Mouse (Mus musculus) adrenal gland (tissue): ENCODE measurements around the gene Myof.

Experiments used
- intact Hi-C: fragments of 180-260 bp; cut with DNase I; formaldehyde crosslinking; loops from one replicate; pipeline ENCODE4 v1.15.1; 2025

Myof gene

GRCm38 (mm10) chr19:38004809-38005380 lies 38.5 kb downstream of the Myof start:
- intact Hi-C loops = no loop called here

- intact Hi-C loops = no loop called here
Measured at GRCm38 (mm10) chr19:38003671-38004521, 39.5 kb downstream of the Myof start.

- intact Hi-C loops = no loop called here
Measured at GRCm38 (mm10) chr19:38002816-38003215, 40.6 kb downstream of the Myof start.

- intact Hi-C loops = no loop called here
Measured at GRCm38 (mm10) chr19:38000990-38001389, 42.4 kb downstream of the Myof start.

DNA sequence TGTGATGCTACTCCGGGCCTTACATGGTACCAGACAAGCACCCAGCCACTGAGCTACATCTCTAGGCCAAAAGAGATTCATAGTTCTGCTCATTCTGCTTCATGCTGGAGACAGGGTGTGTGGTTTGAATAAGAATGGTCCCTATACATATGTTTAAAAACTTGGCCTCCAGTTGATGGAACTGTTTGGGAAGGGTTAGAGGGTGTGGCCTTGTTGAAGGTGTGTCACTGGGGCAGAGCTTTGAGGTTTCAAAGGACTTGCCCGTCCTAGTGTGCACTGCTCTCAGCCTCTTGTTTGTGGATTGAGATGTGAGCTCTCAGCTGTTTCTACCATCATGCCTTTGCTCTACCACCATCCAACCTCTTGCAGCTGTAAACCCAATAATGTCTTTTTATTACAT lies 43.4 kb downstream of the Myof start:
- intact Hi-C loops = no loop called here

GRCm38 (mm10) chr19:37994301-37994700 lies 49.1 kb downstream of the Myof start:
- intact Hi-C loops = no loop called here

DNA sequence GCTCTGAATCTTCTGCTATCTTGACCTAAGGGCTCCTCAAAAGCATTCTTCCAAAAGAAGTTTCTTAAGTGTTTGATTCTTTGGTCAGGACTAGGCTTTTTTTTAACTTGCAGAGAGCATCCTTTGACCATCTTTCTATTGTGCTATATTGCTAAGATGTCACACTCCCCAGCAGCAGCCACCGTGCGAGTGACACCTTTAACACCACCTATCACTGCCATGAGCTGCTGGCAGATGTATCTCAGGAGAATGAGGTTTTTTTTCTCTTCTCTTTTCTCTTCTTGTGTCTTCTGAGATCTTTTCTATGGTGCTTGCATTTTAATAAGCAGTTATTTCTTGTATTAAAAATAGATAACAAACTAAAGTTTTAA lies 51.2 kb downstream of the Myof start:
- intact Hi-C loops = no loop called here

GRCm38 (mm10) chr19:37991399-37992183 lies 51.8 kb downstream of the Myof start:
- intact Hi-C loops = no loop called here

DNA sequence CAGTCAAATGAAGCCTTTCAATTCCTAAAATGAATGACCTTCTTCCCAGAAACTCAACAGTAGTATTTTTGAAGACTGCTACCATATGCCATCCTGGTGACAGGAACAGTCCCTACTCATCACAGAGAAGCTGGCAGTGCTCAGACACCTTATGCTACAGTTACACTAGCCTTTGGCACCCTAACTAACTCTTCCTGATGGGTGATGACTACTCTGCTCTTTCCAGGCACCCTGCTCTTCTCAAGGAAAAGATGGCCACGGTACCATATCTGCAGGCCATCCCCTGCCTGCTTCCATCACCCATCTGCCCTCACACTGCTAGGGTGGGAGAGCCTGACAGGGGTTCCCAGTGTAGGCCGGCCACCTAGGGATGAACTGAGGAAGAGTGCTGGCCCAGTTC lies 53.4 kb downstream of the Myof start:
- intact Hi-C loops = no loop called here

GRCm38 (mm10) chr19:37988156-37988555 lies 55.2 kb downstream of the Myof start:
- intact Hi-C loops = no loop called here

- intact Hi-C loops = no loop called here
Measured at GRCm38 (mm10) chr19:37985730-37986129, 57.6 kb downstream of the Myof start.

DNA sequence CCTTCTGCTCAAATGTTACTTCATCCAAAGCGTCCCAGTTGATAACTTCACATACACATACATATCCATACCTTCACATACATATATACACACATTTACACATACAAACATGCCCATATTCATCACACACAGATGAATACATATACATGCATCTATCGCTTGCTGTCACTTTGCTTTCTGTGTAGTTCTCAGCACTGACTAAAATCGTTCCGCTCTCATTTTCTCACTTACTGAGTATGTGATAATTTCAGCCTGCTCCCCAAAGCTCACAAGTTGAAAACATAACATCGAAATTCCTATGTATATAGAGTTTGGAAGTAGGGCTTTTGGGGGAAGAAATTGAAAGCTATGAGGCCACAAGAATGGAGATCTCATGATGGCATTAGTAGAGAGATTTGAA lies 67.4 kb downstream of the Myof start:
- intact Hi-C loops = no loop called here

DNA sequence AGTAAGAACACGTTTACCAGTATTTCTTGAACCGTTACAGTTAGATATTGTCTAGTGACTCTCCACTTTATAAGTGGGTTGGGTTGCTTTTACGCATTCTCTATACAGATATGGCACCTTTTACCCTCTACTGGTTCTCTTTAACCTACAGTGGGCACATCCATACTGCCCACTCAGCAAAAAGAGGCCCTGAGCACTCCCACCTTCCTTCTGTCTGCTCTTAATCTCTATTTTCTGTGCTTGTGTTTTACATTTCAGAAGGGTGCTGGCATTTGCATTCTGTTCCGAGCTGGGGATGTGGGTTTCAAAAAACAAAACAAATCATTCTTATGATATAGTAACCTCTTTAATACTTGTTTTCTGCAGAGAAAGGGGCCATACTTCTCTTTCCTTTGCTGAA lies 72.8 kb downstream of the Myof start:
- intact Hi-C loops = no loop called here

- intact Hi-C loops = no loop called here
Measured at GRCm38 (mm10) chr19:37970004-37970403, 73.4 kb downstream of the Myof start.

- intact Hi-C loops = no loop called here
Measured at GRCm38 (mm10) chr19:37965828-37966227, 77.5 kb downstream of the Myof start.

DNA sequence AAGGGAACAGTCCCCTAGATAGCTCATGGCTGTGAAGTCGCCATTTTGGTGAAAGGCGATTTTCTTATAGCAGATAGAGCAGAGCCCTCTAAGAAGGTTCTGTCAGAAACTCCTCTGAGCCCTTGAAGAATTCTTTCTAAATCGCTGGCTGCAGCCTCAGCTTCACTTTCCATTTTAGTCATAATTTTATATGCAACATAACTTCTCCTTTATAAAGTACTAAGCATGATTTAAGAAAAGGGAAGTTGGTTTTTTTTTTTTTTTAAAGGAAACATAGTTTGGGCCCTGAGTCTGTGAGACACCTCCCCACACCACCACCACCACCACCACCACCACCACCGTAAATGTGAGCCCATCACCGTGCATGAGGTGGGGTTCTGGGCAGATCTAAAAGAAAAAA lies 80.0 kb downstream of the Myof start:
- intact Hi-C loops = no loop called here

DNA sequence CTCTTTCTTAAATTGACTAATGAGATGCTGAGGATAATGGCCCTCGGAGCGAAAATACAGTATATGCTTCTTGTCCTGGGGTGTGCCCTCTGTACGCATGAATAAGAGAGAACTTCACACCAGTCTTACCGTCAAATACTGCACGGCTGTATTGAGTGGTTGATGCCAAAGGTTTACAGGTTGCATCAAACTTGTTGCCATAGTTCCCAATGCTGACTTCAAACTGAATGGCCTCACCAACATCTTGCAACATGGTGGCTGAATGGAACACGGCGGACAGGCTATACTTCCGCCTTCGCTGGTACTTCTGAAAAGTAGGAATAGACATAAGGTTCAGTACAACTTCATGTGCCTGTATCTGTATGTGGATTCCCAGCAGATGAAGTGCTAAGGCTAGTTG lies 82.6 kb downstream of the Myof start:
- intact Hi-C loops = no loop called here

GRCm38 (mm10) chr19:37959543-37960215 lies 83.7 kb downstream of the Myof start:
- intact Hi-C loops = loop anchor here (10.0 kb wide), 1 partner anchor 395 kb away; no protein-coding TSS in a partner anchor

GRCm38 (mm10) chr19:37959076-37959475 lies 84.3 kb downstream of the Myof start:
- intact Hi-C loops = loop anchor here (10.0 kb wide), 1 partner anchor 396 kb away; no protein-coding TSS in a partner anchor

DNA sequence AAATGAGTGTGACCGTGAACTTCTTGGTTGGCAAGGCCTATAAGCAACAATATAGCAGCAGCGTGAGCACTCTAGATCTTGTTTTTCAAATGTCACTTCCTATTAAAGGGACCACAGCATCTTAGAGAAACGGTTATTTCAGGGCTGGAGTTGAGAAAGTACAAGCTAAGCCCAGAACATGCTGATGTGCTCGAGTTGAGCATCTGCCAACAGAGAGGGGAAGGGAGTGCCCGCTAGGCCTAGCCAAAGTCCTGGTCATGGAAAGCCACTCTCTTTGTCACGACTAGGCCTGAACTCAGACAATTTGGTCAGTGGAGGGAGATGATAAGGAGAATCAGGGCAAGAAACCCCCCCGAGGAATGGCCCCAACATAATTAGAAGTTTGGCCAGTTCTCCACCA lies 86.1 kb downstream of the Myof start:
- intact Hi-C loops = loop anchor here (10.0 kb wide), 1 partner anchor 398 kb away; no protein-coding TSS in a partner anchor

GRCm38 (mm10) chr19:37956006-37956405 lies 87.4 kb downstream of the Myof start:
- intact Hi-C loops = loop anchor here (10.0 kb wide), 1 partner anchor 399 kb away; no protein-coding TSS in a partner anchor
